Mouse (Mus musculus) lung, postnatal 10 days (tissue): Measurements from ENCODE around the gene Slc26a11.
A peak's percentile ranks its signal among the peaks of the same experiment; 100 is the strongest.

Source experiments
- DNase-seq: peaks from one replicate; pipeline ENCODE4 v3.0.0; 2021

Gene Slc26a11

GRCm38 (mm10) chr11:119402501-119403160, 47.3 kb downstream of the Slc26a11 start:
- no peak for DNase-seq

GRCm38 (mm10) chr11:119404627-119405026, 49.3 kb downstream of the Slc26a11 start:
- peak; percentile 56 for DNase-seq

GRCm38 (mm10) chr11:119407381-119407780, 52.0 kb downstream of the Slc26a11 start:
- no peak for DNase-seq

- DNase-seq, result no peak
Measured at GRCm38 (mm10) chr11:119407977-119408376, 52.6 kb downstream of the Slc26a11 start.

GRCm38 (mm10) chr11:119419327-119420118, 64.2 kb downstream of the Slc26a11 start:
- no peak for DNase-seq

GRCm38 (mm10) chr11:119420426-119420825, 65.1 kb downstream of the Slc26a11 start:
- no peak for DNase-seq

GRCm38 (mm10) chr11:119427431-119427830, 72.1 kb downstream of the Slc26a11 start:
- DNase-seq, result peak; percentile 52

- no peak for DNase-seq
Measured at GRCm38 (mm10) chr11:119427986-119428385, 72.6 kb downstream of the Slc26a11 start.

- peak; percentile 67 for DNase-seq
Measured at GRCm38 (mm10) chr11:119428649-119429136, 73.3 kb downstream of the Slc26a11 start.
